Mouse (Mus musculus): ENCODE data around the gene Atrx.

Gene Atrx

DNA sequence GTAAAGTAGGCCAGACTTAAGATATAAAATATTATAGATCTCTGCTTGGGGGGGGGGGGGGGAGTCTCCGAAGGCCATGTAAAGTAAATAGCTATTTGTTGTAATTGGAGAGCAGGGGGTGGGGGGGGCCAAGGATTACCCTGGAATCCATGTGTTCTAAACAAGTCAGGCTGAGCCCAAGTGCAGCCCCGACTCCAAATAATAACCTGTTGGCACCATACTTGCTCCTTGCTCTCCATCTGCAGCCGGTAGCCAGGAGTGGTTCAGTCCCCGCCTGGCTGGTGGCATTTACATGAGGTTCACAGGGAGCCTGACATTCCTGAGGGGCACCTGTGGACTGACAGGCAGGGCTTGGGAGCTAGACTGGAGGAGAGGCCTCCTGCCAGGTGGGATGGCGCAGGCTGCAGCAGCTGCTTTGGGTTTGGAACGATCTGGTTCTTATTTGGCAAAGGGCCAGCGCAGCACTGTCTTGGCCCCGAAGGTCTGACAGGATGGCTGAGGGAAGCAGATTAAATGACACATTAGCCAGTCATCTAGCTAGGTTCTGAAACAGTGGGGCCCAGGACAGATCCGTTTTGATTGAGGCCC, 161.9 kb downstream of the Atrx start:
- DNase-seq = no peak

DNA sequence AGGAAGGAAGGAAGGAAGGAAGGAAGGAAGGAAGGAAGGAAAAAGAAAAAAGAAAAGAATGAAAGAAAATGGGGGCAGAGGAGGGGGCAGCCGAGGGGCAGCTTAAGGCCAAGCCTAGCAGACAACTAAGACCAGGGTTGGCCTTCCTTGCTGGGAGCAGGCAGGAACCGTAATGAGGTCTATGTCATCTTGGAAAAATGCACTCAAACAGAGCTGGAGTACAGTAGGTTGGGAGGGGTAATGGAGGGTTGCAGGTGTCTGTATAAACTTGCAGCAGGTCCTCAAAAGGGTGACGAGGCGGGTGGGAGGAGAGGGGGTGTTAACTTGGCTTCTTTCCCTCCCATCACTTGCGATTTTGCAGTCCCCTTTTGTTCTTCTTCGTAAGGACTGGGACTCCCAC, 163.2 kb downstream of the Atrx start:
- DNase-seq = no peak

DNA sequence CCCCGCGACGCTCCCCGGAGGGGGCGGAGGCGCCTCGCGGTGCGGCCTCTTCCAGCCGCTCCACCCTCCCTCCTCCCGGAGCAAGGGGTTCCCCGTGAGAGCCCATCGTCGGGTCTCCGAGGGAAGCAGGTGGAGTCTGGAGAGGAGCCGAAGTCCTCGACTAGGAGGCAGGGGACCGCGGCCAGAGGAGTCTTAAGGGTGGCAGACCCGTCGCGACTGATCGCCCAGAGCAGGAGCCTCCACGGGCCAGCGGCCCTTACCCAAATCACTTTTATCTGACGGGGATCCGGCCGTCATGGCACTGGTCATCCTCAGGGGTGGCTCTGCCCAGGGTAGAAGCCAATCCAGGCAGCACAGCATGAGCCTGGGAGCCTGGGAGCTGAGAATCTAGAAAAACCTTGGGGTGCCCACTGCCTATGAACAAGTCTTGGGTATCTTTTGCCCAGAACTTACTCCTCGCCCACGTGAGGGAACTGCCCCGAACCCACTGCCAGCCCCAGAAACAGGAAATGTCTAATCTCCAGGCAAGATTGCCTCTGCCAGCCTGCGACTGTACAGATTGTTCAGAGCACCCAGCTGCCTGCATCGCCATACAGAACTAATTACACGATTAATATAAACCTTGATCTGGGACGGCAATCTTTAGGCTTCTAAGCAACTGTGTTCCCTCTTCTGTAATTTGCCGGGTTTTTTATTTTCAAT, 164.0 kb downstream of the Atrx start:
- DNase-seq = no peak

DNA sequence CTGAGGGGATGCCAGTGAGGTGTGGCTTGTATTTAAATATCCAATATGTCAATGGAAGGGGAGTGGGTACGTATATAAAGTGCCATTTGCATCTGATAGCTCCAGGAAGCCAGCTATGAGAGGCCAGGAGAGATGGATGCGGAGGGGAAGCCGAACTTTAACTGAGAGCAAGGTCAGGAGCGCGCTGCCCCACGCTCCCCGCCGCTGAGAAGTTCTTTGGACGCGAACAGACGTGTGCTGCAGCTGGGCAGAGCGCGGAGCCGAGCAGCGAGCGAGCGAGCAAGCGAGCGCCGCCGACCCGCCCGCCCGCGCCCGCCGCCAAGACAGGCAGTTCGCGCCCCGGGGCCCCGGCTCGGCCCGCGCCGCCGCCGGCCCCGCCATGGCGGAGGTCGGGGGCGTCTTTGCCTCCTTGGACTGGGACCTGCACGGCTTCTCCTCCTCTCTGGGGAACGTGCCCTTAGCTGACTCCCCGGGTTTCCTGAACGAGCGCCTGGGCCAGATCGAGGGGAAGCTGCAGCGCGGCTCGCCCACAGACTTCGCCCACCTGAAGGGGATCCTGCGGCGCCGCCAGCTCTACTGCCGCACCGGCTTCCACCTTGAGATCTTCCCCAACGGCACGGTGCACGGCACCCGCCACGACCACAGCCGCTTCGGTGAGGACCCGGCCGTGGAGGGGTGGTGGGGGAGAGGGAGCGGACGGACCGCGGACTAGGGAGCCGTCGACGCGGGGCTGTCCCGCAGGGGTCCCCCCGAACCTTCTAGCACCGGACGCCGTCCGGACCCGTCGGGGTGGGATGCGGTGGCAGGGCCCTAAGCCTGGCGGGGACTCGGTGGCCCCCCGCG, 164.8 kb downstream of the Atrx start, which contains the start of gene Fgf16:
TSS of gene Fgf16 (plus strand) at position 118 of the 843 bp plus-strand sequence.
- no peak for DNase-seq

DNA sequence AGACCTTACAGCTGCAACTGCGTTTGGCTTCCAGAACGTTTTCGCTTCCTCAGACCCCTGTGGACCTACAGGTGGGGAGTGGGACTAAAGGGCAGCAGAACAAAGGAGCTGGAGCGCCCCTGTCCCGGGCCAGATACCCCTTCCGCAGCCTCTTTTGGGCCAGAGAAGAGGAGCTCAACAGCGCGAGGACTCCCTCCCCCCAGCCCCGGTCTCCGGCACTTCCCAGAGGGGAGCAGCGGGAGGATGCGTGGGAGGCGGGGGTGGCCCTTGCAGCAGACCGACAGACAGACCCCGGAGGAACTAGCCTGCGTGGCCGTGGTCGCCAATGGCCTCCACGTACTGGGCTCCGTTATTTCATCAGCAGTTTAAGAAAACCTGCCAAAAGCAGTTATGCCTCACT, 165.6 kb downstream of the Atrx start:
- no peak for DNase-seq

DNA sequence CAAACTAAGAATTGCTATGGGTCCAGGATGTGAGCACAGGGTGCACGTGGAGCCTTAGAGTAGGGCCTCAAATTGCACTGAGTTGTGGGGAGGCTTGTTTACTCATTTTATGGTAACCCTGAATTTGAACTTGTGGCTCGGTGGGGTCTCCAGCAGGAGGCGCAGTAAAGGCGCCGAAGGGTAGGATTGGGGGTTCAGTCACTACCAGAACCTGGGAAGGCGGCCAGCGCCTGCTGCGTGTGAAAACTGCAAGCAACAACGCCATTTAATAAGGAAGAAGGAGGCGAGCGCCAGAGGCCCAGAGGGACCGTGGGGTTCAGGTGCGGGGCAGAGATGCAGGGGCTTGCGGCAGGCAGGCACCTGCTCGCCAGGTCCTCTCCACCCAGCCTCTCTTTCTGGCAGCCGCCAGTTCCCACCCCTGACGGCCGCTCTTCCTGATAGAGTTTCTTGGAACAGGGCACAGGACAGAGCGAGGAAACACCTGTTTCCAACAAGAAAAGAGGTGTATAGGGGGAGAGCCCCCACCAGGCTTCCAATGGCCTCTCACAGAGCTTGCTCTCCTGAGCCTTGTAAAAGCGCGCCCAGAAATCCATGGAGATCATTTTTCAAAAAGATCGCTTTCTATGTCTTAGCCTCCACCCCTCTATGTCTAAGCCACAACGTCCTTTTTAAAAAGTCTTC, 166.2 kb downstream of the Atrx start:
- DNase-seq = peak; percentile 16

Measured in cerebellum, adult 11 months (tissue).